Mouse (Mus musculus) spleen, adult 2 months (tissue): Measurements from ENCODE around the gene Megf11.

Experiments used
- CTCF ChIP-seq: fragments of 200-500 bp; IDR thresholded peaks from 2 replicates; pipeline ENCODE4 v1.5.1; 2011; ENCODE audit warnings: mild to moderate bottlenecking, inconsistent platforms; ENCODE audit not compliant: insufficient read depth, insufficient read length, insufficient replicate concordance; ENCODE audit errors: extremely low read depth
- POLR2A ChIP-seq: fragments of 200-500 bp; IDR thresholded peaks from 2 replicates; pipeline ENCODE4 v1.6.1; 2011; ENCODE audit warnings: low read depth, low read length, inconsistent platforms

DNA sequence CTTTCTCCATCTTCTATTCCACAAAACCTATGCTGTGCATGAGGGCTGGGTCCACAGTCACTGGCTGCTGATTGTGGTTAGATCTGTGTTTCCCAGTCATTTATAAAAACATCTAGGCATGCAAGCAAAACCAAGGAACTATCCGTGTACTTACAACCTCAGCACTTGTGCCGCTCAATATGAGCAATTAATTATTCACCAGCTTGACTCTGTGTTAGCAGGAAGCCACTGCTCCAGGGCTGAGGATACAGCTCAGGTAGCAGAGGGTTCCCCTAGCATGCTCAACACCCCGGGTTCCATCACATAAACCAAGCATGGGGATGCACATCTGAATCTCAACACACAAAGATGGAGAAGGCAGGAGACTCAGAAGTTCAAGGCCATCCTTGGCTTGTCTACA lies 233.0 kb downstream of the Megf11 start:
- TF ChIP-seq CTCF: no peak
- TF ChIP-seq POLR2A: no peak
